Mouse (Mus musculus) C2C12 (cell line): Measurements from ENCODE around the gene Hus1.

ENCODE experiments used
- CEBPB ChIP-seq: IDR thresholded peaks from one replicate; pipeline ENCODE4 v1.6.1; 2011; ENCODE audit warnings: low read depth, mild to moderate bottlenecking, control low read depth, moderate library complexity
- CTCF ChIP-seq: IDR thresholded peaks from one replicate; pipeline ENCODE4 v1.5.1; 2011; ENCODE audit not compliant: control insufficient read depth, insufficient read depth, insufficient read length
- MYOG ChIP-seq: IDR thresholded peaks from one replicate; pipeline ENCODE4 v1.6.1; 2011; ENCODE audit not compliant: control insufficient read depth, insufficient read length; ENCODE audit errors: extremely low read depth
- USF1 ChIP-seq: IDR thresholded peaks from one replicate; pipeline ENCODE4 v1.6.1; 2011; ENCODE audit warnings: low read depth, mild to moderate bottlenecking, control low read depth, moderate library complexity

DNA sequence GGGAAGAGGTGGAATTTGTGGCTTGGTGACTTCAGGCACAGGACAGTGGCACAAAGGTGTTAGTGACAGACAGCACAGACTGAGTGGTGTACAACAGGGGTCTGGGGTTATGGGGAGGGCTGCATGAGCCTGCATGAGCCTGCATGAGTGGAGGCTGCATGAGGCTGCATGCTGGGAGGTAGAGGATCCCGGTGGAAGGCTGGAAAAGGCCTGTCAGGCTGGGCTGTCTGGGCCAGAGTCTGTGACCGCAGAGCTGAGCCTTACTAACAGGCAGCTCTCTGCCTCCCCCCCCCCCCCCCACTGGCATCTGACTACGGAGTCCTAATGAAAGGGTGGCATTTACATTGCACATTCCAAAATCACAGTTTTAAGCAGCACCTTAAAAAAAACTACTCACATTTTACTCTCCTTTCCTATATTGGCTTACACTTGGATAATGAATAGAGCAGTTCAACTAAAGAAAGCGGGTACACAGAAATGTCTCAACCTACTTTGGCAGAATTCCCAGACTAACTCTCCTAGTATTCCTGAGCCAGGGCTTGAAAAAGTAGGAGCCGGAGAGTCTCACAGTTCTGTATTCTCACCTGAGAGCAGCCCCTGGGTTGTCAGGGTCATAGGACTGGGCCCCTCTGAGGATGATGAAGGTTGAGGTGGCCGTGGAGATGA, 61.1 kb downstream of the Hus1 start:
- TF ChIP-seq CTCF (no peak), USF1 (no peak), CEBPB (no peak), MYOG (no peak)
